Mouse (Mus musculus) brain, embryonic 14.5 days (tissue): ENCODE data around the gene Pcyt1b. TPM values are rescaled to one million over a fixed set of nuclear protein-coding genes. Genes with fewer than 3 reads are reported as not detected.
A peak's percentile ranks its signal among the peaks of the same experiment; 100 is the strongest.

Experiments used
- DNase-seq: peaks from one replicate; pipeline ENCODE4 v3.0.0-alpha.2; 2011; ENCODE audit warnings: low read depth
- CTCF ChIP-seq: fragments of 200-500 bp; IDR thresholded peaks from 2 replicates; pipeline ENCODE4 v1.5.1; 2012; ENCODE audit warnings: inconsistent platforms, mild to moderate bottlenecking, moderate library complexity, borderline replicate concordance; ENCODE audit not compliant: insufficient read depth, insufficient read length; ENCODE audit errors: extremely low read depth
- POLR2A ChIP-seq: fragments of 200-500 bp; IDR thresholded peaks from 2 replicates; pipeline ENCODE4 v1.6.1; 2012; ENCODE audit warnings: mild to moderate bottlenecking, inconsistent platforms, borderline replicate concordance; ENCODE audit not compliant: poor library complexity, insufficient read depth, insufficient read length, severe bottlenecking; ENCODE audit errors: extremely low read depth
- polyA plus RNA-seq: library from polyadenylated mRNA; depleted of rRNA; stranded (reverse); fragments of >200 nt; gene quantifications from 2 replicates; pipeline ENCODE4 v1.2.3, GENCODE M21; 2012; rRNA removed

Pcyt1b gene
- polyA plus RNA-seq = 20.4 and 29.1 TPM in 2 replicates

DNA sequence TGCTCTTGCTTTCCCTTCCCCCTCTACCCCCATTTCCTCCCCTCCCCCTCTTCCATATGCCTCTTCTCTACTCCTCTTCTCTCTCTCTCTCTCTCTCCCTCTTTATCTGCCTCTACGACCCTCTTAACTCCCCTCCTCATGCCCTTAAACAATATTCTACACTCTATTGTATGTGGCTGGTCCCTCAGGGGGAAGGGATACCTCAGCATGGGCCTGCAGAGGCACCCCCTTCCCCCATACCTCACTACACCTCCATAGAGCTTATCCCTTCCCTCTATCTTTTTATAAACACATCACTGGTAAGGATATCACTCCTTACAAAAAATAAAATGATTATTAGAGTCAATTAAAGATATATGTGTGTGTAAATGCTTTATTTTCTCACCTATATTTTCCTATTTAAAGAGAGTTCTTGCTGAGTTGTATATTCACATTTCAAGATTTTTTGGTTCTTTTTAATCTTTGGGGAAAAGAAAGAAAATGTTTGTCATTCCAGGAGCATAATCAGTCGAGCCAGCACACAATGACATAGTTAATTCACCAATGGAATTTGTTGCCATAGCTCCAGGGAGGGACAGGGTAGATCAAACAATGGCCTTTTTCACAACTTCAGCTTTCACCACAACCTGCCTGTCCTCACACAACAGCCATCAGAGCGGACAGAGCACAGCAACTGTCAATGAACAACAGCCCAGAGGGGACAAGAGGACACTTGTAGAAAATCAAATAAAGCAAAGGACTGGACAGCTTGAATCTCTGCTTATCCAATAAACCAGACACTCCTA is at the start of gene Pcyt1b:
TSS of gene Pcyt1b (plus strand) at position 646 of the 785 bp plus-strand sequence.
- peak; percentile 37 for DNase-seq
- TF ChIP-seq CTCF (no peak), POLR2A (no peak)

GRCm38 (mm10) chrX:93630256-93630655 is 24.4 kb upstream of the Pcyt1b start:
- TF ChIP-seq POLR2A = no peak
- TF ChIP-seq CTCF = no peak

GRCm38 (mm10) chrX:93631657-93632449 is 22.8 kb upstream of the Pcyt1b start, which contains the start of gene Pola1:
Pola1 (minus strand) TSS chrX:93632155.
- peak; percentile 96 for DNase-seq
- TF ChIP-seq CTCF (no peak), POLR2A (no peak)

More at GRCm38 (mm10) chrX:93630256-93630655, 24.4 kb upstream of the Pcyt1b start:
- peak; percentile 58 for DNase-seq

DNA sequence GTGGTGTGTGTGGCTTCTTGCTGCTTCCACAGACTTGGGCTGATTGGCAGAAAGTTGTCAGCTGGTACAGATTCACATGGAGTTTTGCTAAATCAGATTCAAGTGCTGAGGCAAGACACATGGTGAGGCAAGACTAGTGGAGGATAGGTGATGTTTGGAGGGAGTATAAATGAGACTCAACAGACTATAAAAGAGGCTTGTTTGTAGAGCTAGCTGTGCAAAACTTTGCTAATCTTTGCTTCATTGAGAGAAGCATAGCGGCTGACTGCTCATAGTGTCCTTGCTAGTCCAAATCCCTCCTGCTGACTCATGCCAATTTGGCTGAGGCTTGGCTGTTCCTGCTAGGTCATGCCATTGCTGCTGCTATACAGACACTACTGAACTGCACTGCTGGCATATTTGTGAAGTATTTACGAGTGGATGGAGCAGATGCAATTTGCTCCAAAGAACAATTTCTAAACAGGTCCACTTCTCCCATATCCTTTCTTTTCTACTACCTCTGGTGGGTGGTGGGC is 19.7 kb upstream of the Pcyt1b start:
- no peak for DNase-seq
- TF ChIP-seq CTCF (no peak), POLR2A (no peak)

DNA sequence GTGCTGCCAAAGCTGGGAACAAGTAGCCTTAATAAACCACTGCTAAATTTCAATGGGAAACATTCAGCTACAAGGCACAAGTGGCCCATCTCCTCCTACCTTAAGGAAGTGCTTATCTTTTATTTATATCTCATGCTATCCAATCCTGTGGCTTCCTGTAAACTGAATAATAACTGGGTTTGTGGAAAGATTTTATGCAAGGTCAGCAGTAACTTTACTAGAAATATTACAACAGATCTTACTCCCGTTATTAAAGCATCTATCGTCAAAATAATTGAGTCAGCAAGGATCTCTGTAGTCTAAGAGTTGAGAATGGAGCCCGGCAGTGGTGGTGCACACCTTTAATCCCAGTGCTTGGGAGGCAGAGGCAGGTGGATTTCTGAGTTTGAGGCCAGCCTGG is 11.1 kb upstream of the Pcyt1b start:
- TF ChIP-seq CTCF (no peak), POLR2A (no peak)
- no peak for DNase-seq

- TF ChIP-seq POLR2A (no peak), CTCF (no peak)
Measured at GRCm38 (mm10) chrX:93644022-93644421, 10.6 kb upstream of the Pcyt1b start.

GRCm38 (mm10) chrX:93650738-93651137 is 3.9 kb upstream of the Pcyt1b start:
- TF ChIP-seq POLR2A = no peak
- no peak for TF ChIP-seq CTCF

More at GRCm38 (mm10) chrX:93644022-93644421, 10.6 kb upstream of the Pcyt1b start:
- DNase-seq = no peak

DNA sequence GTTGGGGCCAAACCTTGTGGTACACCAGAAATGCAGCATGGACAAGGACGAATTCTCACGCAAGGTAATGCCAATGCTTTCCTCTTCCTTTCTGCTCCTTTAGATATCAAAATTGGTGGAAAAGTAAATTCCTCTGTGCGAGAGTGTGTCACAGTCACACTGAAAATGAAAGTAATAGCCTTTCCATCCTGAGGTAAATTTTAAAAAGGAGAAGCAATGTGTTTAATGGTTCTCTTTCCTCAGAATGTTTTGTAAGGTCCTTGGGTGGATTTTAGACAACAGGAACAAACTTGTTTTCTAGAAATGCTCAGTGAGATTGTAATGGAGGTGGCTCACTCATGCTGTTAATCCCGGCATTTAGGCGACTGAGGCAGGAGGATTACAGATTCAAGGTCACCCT is 490 bp downstream of the Pcyt1b start:
- TF ChIP-seq POLR2A = no peak
- TF ChIP-seq CTCF = no peak
- DNase-seq = no peak

More at GRCm38 (mm10) chrX:93650738-93651137, 3.9 kb upstream of the Pcyt1b start:
- DNase-seq = no peak

DNA sequence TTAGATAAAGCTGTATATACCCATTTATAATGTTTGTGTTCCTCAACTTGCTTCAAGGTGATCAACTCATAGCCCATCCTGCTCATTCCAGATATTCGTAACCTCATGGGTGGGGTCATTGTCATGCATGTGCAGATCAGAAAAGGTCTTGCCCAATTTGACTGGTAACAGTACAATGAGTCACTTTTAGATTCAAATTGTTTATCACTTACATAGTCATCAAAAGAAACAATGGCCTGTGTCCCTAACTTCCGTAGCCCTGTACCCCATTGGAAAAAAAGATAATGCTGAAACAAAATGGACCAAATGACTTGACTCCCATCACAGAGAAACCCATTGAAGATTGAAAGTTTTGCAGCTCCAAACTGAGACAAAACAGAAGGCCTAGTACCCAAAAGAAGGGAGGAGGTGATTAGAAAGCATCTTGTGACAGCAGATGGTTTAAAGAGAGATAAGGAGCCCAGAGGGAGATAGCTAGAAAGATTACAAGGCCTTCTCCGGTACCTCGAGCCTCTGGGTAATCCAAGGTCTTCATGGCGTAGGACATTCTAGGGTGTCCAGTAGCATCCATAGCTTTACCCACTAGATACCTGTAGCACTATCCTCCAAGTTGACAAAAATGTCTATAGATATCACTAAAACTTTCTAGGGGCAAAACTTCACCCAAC is 9.4 kb downstream of the Pcyt1b start:
- no peak for TF ChIP-seq CTCF
- no peak for TF ChIP-seq POLR2A
- DNase-seq = no peak

DNA sequence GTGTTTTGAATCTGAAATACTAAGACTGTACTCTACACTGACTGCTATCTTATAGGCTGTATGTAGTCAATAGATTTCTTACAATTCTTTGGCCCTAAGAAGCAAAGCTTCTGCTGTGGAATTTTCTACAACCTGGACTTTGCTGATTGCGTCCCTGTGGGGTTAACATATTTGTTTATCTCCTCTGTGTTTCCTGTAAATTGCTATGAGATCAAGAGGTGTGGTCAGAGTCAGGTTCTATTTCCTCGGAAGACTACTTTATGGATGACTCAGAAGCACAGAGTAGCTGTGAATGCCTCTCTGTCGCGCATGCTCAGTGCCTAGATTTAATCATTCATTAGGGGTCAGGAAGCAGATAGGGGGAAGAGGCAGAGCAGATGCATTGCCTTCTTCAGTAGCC is 10.1 kb downstream of the Pcyt1b start:
- DNase-seq = no peak
- TF ChIP-seq POLR2A (no peak), CTCF (no peak)

GRCm38 (mm10) chrX:93674432-93674831 is 19.8 kb downstream of the Pcyt1b start:
- TF ChIP-seq CTCF (no peak), POLR2A (no peak)

More at GRCm38 (mm10) chrX:93674432-93674831, 19.8 kb downstream of the Pcyt1b start:
- no peak for DNase-seq
